Mouse (Mus musculus): ENCODE results near the gene Cdk2ap2. TPM values are rescaled to one million over a fixed set of nuclear protein-coding genes. Genes with fewer than 3 reads are reported as not detected.

Gene Cdk2ap2
- polyA plus RNA-seq, 1 experiment from 2014 or later: 66.9 TPM

Other genes with a start within 250 kb of the Cdk2ap2 start
- gene Chka, start 245.4 kb upstream of the Cdk2ap2 start, polyA plus RNA-seq (2016; fragmentation: Nextera tagmentation; extraction: Ambion mirVana): 55.7 and 62.8 TPM in 2 replicates
- gene Tcirg1, start 190.0 kb upstream of the Cdk2ap2 start, polyA plus RNA-seq (2016; fragmentation: Nextera tagmentation; extraction: Ambion mirVana): 41.3 and 47.0 TPM in 2 replicates
- gene Ndufs8, start 184.4 kb upstream of the Cdk2ap2 start, polyA plus RNA-seq (2016; fragmentation: Nextera tagmentation; extraction: Ambion mirVana): 242 and 257 TPM in 2 replicates
- gene Aldh3b1, start 167.4 kb upstream of the Cdk2ap2 start, polyA plus RNA-seq (2016; fragmentation: Nextera tagmentation; extraction: Ambion mirVana): 0.60 and 0.65 TPM in 2 replicates
- gene Unc93b1, start 162.0 kb upstream of the Cdk2ap2 start, polyA plus RNA-seq (2016; fragmentation: Nextera tagmentation; extraction: Ambion mirVana): 11.7 and 12.1 TPM in 2 replicates
- not detected in 2 replicates for gene Aldh3b3, start 138.5 kb upstream of the Cdk2ap2 start, polyA plus RNA-seq (2016; fragmentation: Nextera tagmentation; extraction: Ambion mirVana)
- gene Aldh3b2, start 124.9 kb upstream of the Cdk2ap2 start, polyA plus RNA-seq (2016; fragmentation: Nextera tagmentation; extraction: Ambion mirVana): 2.7 and 3.6 TPM in 2 replicates
- 3.6 and 3.7 TPM in 2 replicates for gene Acy3, start 110.6 kb upstream of the Cdk2ap2 start, polyA plus RNA-seq (2016; fragmentation: Nextera tagmentation; extraction: Ambion mirVana)
- not detected in 2 replicates for gene Tbx10, start 104.4 kb upstream of the Cdk2ap2 start, polyA plus RNA-seq (2016; fragmentation: Nextera tagmentation; extraction: Ambion mirVana)
- gene Nudt8, start 96.6 kb upstream of the Cdk2ap2 start, polyA plus RNA-seq (2016; fragmentation: Nextera tagmentation; extraction: Ambion mirVana): 30.8 and 31.5 TPM in 2 replicates
- 4.6 and 5.5 TPM in 2 replicates for gene Gm49405, start 96.6 kb upstream of the Cdk2ap2 start, polyA plus RNA-seq (2016; fragmentation: Nextera tagmentation; extraction: Ambion mirVana)
- 6.8 and 7.6 TPM in 2 replicates for gene Doc2g, start 93.9 kb upstream of the Cdk2ap2 start, polyA plus RNA-seq (2016; fragmentation: Nextera tagmentation; extraction: Ambion mirVana)
- 180 and 201 TPM in 2 replicates for gene Ndufv1, start 84.4 kb upstream of the Cdk2ap2 start, polyA plus RNA-seq (2016; fragmentation: Nextera tagmentation; extraction: Ambion mirVana)
- gene Gstp1, start 59.2 kb upstream of the Cdk2ap2 start, polyA plus RNA-seq (2016; fragmentation: Nextera tagmentation; extraction: Ambion mirVana): 476 and 504 TPM in 2 replicates
- gene Gstp2, start 51.2 kb upstream of the Cdk2ap2 start, polyA plus RNA-seq (2016; fragmentation: Nextera tagmentation; extraction: Ambion mirVana): 1.8 and 10.6 TPM in 2 replicates
- gene Gstp3, start 37.6 kb upstream of the Cdk2ap2 start, polyA plus RNA-seq (2016; fragmentation: Nextera tagmentation; extraction: Ambion mirVana): not detected in 2 replicates
- not detected in 2 replicates for gene Cabp2, start 15.6 kb upstream of the Cdk2ap2 start, polyA plus RNA-seq (2016; fragmentation: Nextera tagmentation; extraction: Ambion mirVana)
- 11.6 and 13.0 TPM in 2 replicates for gene Pitpnm1, start 2.8 kb downstream of the Cdk2ap2 start, polyA plus RNA-seq (2016; fragmentation: Nextera tagmentation; extraction: Ambion mirVana)
- gene Aip, start 28.7 kb downstream of the Cdk2ap2 start, polyA plus RNA-seq (2016; fragmentation: Nextera tagmentation; extraction: Ambion mirVana): 86.5 and 87.5 TPM in 2 replicates
- gene Gpr152, start 42.6 kb downstream of the Cdk2ap2 start, polyA plus RNA-seq (2016; fragmentation: Nextera tagmentation; extraction: Ambion mirVana): not detected in 2 replicates
- 0.12 and 0.14 TPM in 2 replicates for gene Cabp4, start 46.9 kb downstream of the Cdk2ap2 start, polyA plus RNA-seq (2016; fragmentation: Nextera tagmentation; extraction: Ambion mirVana)
- gene Coro1b, start 51.4 kb downstream of the Cdk2ap2 start, polyA plus RNA-seq (2016; fragmentation: Nextera tagmentation; extraction: Ambion mirVana): 125 and 131 TPM in 2 replicates
- gene Ptprcap, start 56.4 kb downstream of the Cdk2ap2 start, polyA plus RNA-seq (2016; fragmentation: Nextera tagmentation; extraction: Ambion mirVana): 1.3 and 1.4 TPM in 2 replicates
- gene Rps6kb2, start 66.2 kb downstream of the Cdk2ap2 start, polyA plus RNA-seq (2016; fragmentation: Nextera tagmentation; extraction: Ambion mirVana): 63.3 and 69.4 TPM in 2 replicates
- 2.3 and 3.1 TPM in 2 replicates for gene Carns1, start 78.3 kb downstream of the Cdk2ap2 start, polyA plus RNA-seq (2016; fragmentation: Nextera tagmentation; extraction: Ambion mirVana)
- 0.60 and 1.5 TPM in 2 replicates for gene Tbc1d10c, start 94.1 kb downstream of the Cdk2ap2 start, polyA plus RNA-seq (2016; fragmentation: Nextera tagmentation; extraction: Ambion mirVana)
- gene Ppp1ca, start 94.9 kb downstream of the Cdk2ap2 start, polyA plus RNA-seq (2016; fragmentation: Nextera tagmentation; extraction: Ambion mirVana): 834 and 845 TPM in 2 replicates
- gene Rad9a, start 104.5 kb downstream of the Cdk2ap2 start, polyA plus RNA-seq (2016; fragmentation: Nextera tagmentation; extraction: Ambion mirVana): 38.4 and 44.9 TPM in 2 replicates
- 8.6 and 9.1 TPM in 2 replicates for gene Clcf1, start 117.1 kb downstream of the Cdk2ap2 start, polyA plus RNA-seq (2016; fragmentation: Nextera tagmentation; extraction: Ambion mirVana)
- not detected in 2 replicates for gene AC109138.7, start 117.2 kb downstream of the Cdk2ap2 start, polyA plus RNA-seq (2016; fragmentation: Nextera tagmentation; extraction: Ambion mirVana)
- gene Pold4, start 134.7 kb downstream of the Cdk2ap2 start, polyA plus RNA-seq (2016; fragmentation: Nextera tagmentation; extraction: Ambion mirVana): 13.8 and 16.2 TPM in 2 replicates
- gene Ssh3, start 172.0 kb downstream of the Cdk2ap2 start, polyA plus RNA-seq (2016; fragmentation: Nextera tagmentation; extraction: Ambion mirVana): 9.1 and 11.6 TPM in 2 replicates
- 12.6 and 12.9 TPM in 2 replicates for gene Ankrd13d, start 186.0 kb downstream of the Cdk2ap2 start, polyA plus RNA-seq (2016; fragmentation: Nextera tagmentation; extraction: Ambion mirVana)
- 15.6 and 16.1 TPM in 2 replicates for gene Grk2, start 209.0 kb downstream of the Cdk2ap2 start, polyA plus RNA-seq (2016; fragmentation: Nextera tagmentation; extraction: Ambion mirVana)